Mouse (Mus musculus): ENCODE data around the gene Rab44.
"Not testable (repeated sequence)": the region's sequence is repeated elsewhere in the genome, so short reads cannot be mapped to it uniquely, and the experiment has no call there.

Gene Rab44

DNA sequence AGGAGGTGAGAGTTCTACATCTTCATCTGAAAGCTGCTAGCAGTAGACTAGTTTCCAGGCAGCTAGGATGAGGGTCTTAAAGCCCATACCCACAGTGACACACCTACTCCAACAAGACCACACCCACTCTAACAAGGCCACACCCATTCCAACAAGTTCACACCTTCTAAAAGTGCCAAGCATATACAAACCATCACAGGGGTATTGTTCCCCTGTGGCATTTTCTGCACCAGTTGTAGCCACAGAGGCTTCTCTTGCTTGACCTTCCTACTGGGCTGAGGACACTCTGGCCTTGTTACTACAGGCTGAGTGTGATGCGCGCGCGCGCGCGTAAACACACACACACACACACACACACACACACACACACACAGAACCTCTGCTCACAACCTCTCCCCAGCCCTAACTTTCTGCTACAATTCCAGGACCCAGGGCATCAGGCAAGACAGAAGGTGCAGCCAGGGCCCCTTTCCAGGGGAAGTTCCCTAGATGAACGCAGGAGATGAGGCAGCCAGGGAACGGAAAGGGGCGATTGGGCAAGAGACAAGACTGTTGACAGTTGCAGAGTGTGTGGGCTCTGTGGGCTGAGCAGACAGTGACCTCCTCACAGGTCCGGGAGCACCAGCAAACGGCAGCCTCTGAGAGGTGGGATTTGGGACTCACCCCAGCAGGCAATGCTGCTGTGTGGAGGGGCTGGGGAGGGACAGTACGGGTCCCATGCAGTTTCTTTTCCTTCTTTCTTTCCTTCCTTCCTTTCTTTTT, at the start of gene Rab44:
Gene Rab44, plus strand, starts transcription at position 555 of the 762 bp plus-strand sequence.
- in situ Hi-C loops (cut with MboI, MseI): no loop called here

DNA sequence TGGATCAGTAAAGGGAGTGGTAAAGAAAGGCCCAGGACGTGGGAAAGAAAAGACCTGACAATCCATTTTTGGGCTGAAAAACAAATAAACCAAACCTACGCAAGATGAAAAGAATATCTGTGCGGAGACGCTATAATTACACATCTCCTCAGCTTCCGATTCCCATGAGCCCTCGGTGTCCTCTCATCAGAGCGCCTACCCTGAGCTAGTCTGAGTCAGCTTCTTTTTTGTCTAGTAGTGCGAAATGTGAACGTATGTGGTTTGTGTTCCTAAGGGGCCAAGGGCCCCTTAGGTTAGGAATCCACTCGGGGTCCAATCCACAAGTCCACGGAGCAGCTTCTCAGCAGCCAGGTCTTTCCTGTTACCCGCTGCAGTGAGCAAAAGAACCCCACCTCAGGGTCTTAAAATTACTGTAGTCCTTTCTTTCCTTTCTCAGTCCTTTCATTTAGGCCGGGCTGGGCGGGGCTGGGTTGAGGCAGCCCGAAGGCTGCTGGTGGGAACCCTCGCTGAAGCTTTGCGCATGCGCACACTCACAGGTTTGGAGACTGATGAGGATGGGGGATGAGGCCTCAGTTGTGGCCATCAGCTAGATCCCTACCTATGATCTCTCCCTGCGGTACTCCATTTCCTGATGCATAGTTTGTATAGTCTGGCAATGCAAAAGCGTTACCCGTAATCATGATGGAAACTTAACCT, 48.6 kb upstream of the Rab44 start:
- in situ Hi-C loops (cut with MboI, MseI): no loop called here

DNA sequence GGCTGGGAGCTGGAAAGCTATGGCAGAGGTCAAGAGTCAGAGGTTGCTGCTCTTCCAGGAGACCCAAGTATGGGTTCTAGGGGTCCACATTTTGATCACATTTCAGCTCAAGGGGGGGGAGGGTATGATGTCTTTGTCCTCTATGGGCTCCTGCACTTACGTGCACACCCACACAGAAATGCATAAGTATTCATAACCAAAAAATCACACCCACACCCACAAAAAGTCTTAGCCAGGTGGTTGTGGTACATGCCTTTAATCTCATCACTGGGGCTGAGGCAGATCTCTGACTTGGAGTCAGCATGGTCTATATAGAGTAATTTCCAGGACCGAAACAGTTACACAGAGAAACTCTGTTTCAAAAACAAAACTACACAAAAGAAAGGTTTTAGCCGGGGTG, 48.0 kb upstream of the Rab44 start:
- in situ Hi-C loops (cut with MboI, MseI): no loop called here

DNA sequence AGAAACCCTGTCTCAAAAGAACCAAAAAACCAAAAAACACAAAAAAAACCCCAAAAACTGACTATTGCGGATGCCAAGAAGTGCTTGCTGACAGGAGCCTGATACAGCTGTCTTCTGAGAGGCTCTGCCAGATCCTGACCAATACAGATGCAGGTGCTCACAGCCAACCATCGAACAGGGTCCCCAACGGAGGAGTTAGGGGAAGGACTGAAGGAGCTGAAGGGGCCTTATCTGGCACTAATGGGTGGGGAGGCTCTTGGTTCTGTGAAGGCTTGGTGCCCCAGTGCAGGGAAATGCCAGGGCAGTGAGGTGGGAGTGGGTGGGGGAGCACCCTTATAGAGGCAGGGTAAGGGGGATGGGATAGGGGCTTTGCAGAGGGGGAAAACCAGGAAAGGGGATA, 46.5 kb upstream of the Rab44 start:
- in situ Hi-C loops (cut with MboI, MseI): not testable (repeated sequence)

DNA sequence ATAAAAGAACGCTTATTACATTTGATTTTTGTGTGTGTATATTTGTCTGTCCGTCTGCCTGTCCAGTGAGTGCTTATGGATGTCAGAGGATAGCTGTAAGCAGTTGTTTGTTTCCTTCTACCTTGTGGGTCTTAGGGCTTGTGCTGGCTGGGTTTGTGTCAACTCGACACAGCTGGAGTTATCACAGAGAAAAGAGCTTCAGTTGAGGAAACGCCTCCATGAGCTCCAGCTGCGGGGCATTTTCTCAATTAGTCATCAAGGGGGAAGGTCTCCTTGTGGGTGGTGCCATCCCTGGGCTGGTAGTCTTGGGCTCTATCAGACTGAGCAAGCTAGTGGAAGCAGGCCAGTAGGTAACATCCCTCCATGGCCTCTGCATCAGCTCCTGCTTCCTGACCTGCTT, 46.1 kb upstream of the Rab44 start:
- in situ Hi-C loops (cut with MboI, MseI): no loop called here

DNA sequence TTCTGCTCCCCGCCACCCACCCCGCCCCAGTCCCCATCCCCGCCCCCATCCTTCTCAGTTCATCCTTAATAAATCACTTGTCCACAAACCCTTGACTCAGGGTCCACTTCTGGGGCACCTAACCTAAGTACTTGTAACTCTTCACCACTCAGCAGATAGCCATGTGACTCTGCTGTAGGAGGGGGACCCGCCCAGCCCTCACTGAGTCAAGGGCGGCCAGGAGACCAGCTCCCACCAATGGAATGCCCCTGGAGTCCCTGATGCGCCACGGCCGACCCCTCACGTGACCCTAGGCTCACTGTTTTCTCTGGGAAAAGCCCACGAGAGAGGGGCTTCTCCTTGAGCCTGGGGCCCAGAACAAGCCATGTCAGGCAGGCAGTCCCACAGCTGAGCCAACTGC, 44.9 kb upstream of the Rab44 start:
- in situ Hi-C loops (cut with MboI, MseI): no loop called here

DNA sequence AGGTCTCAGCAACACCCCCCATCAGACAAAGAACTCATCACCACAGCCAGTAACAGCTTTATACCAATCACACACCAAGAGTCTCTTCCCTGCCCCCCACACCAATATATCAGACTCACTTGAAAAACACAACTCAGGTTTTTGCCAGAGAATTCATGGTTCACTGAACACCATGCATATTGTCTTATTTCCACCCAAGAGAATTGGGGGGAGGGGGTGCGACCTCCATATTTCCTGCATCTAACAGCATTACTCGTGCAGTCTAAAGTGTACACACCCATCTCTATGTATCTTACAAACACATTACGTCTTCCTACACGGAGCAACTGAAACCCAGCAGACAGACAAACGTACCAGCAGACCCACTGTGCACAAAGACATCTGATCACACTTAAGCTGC, 42.1 kb upstream of the Rab44 start:
- in situ Hi-C loops (cut with MboI, MseI): no loop called here

DNA sequence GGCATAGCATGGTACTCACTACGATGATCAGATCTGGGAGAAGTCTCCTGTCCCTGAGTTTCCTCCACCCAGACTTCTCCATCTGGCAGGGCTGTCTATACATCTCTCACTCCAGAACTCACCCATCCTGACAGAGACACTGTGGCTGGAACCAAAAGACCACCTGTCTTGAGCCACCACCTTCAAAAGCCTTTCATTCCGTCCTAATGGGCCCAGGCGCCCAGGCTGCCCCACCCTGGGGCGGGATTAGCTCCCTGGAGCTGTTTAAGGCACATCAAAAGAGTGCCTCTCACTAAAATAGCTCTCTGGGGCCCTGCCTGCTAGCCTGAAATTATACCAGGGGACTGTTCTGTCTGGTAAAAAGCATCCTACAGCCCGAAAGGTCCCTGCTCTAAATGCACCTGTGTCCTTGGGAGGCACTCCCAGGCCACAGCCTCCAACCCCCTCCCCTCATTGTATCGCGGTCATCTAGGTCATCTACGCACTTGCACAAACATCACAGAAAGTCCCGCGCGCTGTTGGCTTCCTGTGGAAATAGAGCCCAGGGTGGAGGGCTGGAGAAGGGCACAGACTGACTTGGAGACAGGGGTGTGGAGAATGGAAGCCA, 41.1 kb upstream of the Rab44 start:
- in situ Hi-C loops (cut with MboI, MseI): no loop called here

DNA sequence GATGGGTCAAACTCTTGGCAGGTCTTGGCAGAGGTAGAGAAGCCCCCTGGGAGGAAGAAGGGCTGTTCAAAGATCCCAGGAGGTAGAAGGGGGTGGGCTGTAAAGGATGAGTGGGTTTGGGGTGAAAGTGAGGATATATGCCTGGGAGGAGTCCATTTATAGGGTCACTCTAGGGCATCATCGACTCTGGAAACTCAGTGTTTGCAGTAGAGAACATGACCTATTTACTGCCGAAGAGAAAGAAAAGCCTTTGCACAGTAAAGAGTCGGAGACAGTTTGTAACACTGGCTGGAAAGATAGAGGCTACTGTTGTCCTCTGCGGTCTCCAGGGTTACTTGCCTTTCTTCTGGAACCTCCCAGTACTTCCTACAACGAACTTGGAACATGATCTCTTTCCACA, 40.6 kb upstream of the Rab44 start:
- in situ Hi-C loops (cut with MboI, MseI): no loop called here

DNA sequence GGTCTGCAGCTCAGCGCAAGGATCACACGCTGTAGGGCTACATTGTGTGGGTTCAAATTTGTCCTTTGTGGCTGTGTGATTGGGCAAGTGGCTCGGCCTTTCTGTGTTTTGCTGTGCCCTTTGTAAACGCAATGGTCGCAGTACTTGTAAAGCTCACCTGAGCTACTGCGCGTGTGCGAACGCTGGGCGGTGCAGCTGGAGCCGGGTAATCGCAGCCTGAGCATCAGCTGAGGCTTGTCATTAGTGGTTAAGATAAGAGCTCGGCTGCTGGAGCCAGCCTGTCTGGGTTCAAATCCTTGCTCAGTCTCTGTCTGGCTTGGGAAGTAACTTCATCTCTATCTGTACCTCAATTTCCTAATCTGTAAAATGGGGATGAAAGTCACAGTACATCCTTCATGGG, 39.9 kb upstream of the Rab44 start:
- in situ Hi-C loops (cut with MboI, MseI): no loop called here

DNA sequence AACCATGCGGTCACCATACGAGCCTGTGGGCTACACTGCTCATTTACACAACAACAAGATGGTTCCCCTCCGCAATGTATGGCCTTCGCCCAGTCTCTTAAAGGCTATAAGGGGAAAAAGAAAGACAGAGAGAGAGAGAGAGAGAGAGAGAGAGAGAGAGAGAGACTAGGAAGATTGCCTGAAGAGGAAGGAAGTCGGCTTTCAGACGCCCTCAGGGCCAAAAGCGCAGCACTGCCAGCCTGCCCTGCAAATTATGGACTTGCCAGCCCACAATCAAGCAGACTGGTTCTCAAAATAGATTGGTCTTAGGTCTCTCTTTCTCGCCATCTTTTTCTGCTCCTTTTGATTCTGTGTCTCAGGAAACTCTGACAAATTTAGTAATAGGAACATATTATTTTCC, 37.7 kb upstream of the Rab44 start:
- in situ Hi-C loops (cut with MboI, MseI): no loop called here

DNA sequence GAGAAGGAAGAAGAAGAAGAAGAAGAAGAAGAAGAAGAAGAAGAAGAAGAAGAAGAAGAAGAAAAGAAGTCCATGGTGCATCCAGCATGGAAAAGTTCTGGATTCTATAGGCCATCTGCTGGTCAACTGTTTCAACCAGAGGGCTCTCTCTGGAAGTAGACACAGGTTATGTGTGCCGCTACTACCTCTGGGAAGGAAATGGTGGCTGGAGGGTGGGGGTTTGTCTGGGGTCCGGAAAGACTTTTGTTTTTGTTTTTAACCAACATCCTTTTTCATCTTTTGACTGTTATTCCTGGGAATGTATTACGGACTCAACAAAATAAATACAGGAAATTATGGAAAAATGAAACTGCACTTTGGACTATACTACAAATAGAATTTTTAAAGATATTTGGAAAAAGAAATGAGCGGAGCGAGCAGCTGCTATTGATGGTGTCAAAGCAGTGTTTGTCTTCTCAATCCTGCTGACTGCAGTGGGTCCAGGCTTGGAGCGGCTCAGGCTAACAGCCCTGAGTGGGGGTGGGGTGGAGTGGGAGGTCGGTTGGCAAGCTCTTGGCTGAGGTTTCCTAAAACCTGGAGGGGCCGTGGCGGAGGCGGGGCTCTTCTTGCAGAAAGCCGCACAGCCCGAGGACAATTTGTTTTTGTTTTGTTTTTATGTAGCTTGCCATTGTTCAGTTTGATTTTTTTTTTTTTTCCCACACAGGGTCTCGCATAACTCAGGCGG, 36.0 kb upstream of the Rab44 start:
- in situ Hi-C loops (cut with MboI, MseI): no loop called here

DNA sequence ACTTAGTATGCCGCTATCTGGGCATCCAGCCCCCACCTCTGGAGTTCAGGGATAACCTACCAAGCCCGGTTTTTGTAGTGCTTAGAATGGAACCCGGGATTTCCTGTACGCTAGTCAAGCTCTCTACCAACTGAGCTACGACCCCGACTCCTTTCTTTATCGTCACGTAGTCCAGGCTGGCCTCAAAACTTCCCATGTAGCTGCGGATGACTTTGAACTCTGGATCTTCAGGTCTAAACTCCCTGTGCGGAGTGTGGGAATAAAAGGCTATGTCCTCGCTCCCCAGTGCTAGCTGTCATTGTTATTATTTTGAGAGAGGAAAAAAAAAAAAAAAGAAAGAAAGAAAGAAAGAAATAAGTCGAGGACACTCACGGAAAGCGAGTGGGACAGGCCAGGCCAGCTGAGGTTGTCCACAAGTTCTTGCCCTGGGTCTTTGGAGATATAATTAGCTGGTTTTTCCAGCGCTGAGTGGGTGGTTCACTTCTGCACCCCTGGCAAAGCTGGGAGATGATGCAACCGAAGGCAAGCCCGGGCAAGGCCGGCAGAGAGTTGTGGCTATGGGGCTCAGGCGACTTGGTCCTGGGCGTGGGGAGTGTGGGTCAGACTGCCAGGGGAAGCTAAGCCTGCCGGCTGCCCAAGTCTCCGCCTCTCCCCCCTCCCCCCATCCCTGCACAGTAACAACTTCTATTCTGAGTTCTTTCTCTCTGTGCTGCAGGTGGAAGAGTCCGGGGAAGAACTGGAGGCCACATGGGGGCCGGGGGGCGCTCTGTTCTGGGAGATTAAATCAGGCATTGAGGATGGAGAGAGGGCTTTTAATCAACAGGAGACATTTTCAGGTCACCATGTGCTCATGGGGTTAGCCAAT, 35.2 kb upstream of the Rab44 start:
- in situ Hi-C loops (cut with MboI, MseI): no loop called here

DNA sequence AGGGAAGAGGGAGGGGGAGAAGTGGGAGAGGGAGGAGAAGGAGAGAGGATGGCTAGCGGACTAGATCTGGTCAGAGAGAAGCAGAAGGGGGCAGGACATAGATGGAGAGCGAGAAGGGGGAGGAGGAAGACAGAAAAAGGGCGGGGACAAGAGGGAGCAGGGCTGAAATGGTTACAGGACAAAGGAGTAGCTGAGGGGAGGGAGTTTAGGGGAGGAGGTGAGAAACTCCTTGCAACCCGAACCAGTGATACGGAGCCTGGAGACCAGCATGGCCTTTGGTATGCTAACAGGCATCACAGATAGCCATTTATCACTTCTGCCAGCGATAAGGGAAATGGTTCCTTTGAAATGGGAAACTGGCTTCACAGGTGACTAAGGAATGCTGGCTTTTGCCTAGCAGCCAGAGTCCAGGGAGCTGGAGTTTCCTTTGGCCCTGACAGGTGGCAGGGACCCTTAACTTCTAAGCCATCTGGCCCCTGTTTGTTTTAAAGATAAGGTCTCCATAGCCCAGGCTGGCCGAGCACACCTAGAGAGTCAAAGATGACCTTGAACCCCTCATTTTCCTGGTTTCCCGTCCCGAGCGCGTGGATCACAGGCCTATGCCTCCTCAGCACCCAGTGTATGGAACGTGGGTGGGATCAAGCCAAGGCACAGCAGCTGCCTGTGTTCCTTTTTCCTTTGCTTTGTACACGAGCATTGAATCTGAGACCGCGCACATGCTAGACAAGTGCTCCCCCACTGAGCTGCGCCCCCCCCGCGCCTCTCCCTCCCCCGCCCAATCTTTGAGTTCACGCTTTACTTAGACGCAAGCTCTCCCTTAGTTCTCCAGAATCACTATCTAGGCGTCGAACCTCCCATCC, 33.0 kb upstream of the Rab44 start:
- in situ Hi-C loops (cut with MboI, MseI): no loop called here

DNA sequence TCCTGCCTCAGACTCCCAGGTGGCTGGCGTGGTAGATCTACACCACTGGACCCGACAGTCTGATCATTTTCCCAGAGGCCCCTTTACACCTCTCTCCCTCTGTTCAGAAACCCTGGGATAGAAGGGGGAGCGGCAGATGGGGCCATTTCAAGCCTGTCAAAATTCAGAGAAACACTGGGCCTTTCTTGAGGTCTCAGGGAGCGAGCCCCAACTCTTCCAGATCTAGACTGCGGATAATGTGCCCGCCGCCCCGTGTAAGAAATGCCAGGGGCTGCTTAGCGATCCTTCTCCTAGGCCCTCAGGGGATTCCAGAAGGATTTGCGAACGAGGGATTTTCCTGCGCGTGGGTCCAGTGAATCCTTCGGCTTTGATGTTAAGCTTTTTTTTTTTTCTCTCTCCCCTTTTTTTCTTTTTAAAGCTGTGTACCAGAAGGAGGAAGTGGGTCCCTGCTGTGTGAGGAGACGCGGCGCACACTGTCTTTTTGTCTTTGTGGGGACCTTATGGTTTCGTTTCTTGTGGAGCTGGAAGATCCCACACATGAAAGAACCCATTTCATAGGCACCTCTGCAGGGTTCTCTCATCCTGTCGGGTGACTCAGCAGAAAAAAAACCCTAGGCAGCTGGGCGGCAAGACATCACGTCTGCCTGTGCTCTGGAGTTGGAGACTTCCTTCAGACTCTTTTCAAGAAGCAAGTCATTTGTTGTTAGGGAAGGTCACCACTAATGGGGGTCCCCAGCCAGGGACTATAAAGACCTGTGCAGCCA, 32.1 kb upstream of the Rab44 start:
- in situ Hi-C loops (cut with MboI, MseI): no loop called here

DNA sequence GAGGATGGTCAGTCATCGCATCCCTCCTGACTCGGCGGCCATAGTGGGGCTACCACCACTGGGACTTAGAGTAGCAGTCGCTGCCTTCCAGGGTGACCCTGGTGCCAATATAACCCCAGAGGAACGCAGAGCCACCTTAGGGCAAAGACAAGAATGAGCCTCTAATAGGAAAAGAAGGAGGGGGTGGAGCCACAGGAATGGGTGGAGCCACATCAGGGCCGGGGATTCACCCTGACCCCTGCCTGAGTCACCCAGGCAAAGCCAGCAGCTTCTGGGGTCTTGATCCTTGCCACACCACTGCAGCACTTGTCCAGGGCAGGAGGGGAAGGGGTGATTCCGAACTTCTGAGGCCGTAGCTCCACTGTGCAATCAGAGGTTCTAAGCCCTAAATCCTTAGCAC, 30.4 kb upstream of the Rab44 start:
- in situ Hi-C loops (cut with MboI, MseI): no loop called here

DNA sequence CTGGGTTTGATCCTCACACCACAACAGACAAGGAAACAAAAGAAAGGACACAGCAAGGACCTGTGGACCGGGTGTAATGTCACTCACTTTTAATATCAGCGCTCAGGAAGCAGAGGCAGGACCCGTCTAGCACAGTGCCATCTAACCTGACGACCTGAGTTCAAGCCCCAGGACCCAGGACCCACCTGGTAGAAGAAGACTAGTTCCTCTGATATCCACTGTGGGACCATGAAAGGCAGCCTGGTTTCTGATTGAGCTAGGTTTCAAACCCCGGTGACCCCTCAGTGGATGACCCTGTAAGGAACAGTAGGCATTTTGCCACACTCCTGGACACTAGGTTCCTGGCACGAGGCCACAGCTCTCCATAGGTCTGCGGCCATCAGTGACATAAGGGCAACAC, 29.3 kb upstream of the Rab44 start:
- in situ Hi-C loops (cut with MboI, MseI): no loop called here

DNA sequence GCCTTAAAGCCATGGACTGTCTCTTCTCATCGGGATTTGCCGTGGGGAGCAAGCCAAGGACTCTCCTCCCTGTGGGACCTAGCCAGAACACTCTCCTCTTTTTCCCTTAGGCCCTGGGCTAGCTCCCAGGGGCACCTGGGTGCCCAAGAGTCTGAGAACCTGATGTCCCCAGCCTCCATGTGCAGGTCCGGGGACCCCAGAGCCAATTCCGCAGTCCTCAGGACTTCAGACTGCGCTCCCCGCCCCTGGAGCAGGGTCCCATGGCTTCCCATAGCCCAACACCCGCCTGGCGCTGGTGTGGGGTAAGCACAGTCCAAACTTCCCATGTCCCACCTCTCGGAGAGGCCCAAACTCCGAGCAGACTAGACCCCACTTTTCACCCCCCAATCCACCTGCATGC, 28.7 kb upstream of the Rab44 start:
- in situ Hi-C loops (cut with MboI, MseI): no loop called here

DNA sequence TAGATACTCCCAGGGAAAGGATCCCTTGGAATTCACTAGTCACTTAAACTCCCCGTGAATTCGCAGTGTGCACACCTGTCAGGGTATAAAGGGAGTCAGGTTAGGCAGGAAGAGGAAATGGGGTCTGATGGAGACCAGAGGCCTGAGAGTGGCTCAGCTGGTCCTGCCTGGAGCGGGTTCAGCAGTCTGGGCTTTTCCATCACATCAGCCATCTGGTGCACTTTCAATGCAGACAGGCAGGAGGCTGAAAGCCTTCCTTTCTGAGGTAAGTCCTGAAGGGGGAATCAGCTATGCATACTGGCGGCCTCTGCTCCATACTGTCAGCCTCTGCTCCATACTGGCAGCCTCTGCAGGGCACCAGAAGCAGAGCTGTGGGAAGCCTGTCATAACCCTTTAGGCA, 27.0 kb upstream of the Rab44 start:
- in situ Hi-C loops (cut with MboI, MseI): no loop called here

DNA sequence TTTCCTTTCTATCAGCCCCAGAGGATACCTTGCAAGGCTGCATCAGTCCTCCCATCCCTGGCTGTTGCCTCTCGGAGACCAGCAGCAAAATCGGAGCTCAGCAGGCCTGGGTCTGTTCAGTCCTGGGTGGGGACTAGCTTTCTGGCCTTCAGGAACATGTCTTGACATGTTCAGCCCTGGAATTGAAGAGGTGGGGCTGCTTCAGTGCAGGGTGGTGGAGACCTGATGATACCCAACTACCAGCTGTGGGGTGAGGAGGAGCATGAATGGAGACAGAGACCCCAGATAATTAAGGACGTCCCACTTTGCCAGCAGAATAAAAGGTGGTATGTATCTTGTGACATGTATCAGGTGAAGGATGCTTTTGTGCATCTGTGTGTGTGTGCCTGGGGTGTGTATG, 23.2 kb upstream of the Rab44 start, which contains the start of gene Cdkn1a:
Gene Cdkn1a, plus strand, starts transcription at position 201 of the 400 bp plus-strand sequence.
- in situ Hi-C loops (cut with MboI, MseI): loop anchor here in 1 of 2 experiments (5.0 kb wide), 1 partner anchor 38 kb away; no protein-coding TSS in a partner anchor

Data from T-helper 17 cell (primary cell).